Mouse (Mus musculus) neural tube, embryonic 15.5 days (tissue): Measurements from ENCODE around the gene Serpinf1. TPM values are rescaled to one million over a fixed set of nuclear protein-coding genes. Genes with fewer than 3 reads are reported as not detected.
"Not testable (repeated sequence)": the region's sequence is repeated elsewhere in the genome, so short reads cannot be mapped to it uniquely, and the experiment has no call there.

Source experiments
- ATAC-seq: fragments of 200-750 bp; cut with Nextera tagmentation; 2 replicates; pipeline ENCODE4 v1.8.0; 2017; ENCODE audit warnings: mild to moderate bottlenecking, moderate TSS enrichment, moderate library complexity; ENCODE audit not compliant: low FRiP score
- H3K27ac ChIP-seq: fragments of 300-500 bp; sonication (generic); replicated peaks from 2 replicates; pipeline ENCODE4 v1.5.1; 2015; ENCODE audit warnings: mild to moderate bottlenecking, inconsistent platforms
- H3K27me3 ChIP-seq: fragments of 300-500 bp; sonication (generic); replicated peaks from 2 replicates; pipeline ENCODE4 v1.6.1; 2015; ENCODE audit warnings: inconsistent platforms
- H3K36me3 ChIP-seq: fragments of 300-500 bp; sonication (generic); 2 replicates; pipeline ENCODE4 v1.6.1; 2015; ENCODE audit warnings: inconsistent platforms
- H3K4me1 ChIP-seq: fragments of 300-500 bp; sonication (generic); 2 replicates; pipeline ENCODE4 v1.6.1; 2015; ENCODE audit warnings: inconsistent platforms
- H3K4me2 ChIP-seq: fragments of 300-500 bp; sonication (generic); 2 replicates; pipeline ENCODE4 v1.6.1; 2015; ENCODE audit warnings: inconsistent platforms, mild to moderate bottlenecking, moderate library complexity
- H3K4me3 ChIP-seq: fragments of 300-500 bp; sonication (generic); replicated peaks from 2 replicates; pipeline ENCODE4 v1.5.1; 2015; ENCODE audit warnings: mild to moderate bottlenecking, inconsistent platforms
- H3K9ac ChIP-seq: fragments of 300-500 bp; sonication (generic); replicated peaks from 2 replicates; pipeline ENCODE4 v1.6.1; 2015; ENCODE audit warnings: mild to moderate bottlenecking, inconsistent platforms
- H3K9me3 ChIP-seq: fragments of 300-500 bp; sonication (generic); replicated peaks from 2 replicates; pipeline ENCODE4 v1.6.1; 2016; ENCODE audit warnings: inconsistent platforms
- WGBS: fragments of 180-500 bp; shearing (Covaris S2); methylation state at CpG from one replicate; pipeline ENCODE4 v1.1.7; 2015; ENCODE audit warnings: mixed read lengths; 5-methylcytosine and 5-hydroxymethylcytosine counted together
- polyA plus RNA-seq: library from polyadenylated mRNA; unstranded; fragments of >200 nt; fragmentation: Nextera tagmentation; extraction: Ambion mirVana; gene quantifications from 2 replicates; pipeline ENCODE4 v1.2.1, GENCODE M21; 2015

Serpinf1 gene
- polyA plus RNA-seq, 1 experiment from 2014 or later: 69.1 TPM

GRCm38 (mm10) chr11:75461743-75462252 lies 39.3 kb upstream of the Serpinf1 start:
- under 1% methylated on average over 30 of the region's 30 CpGs for WGBS
- ATAC-seq: peak; percentile 48
- H3K27ac ChIP-seq: peak overlapping the region; percentile 80
- peaks cover 34% of the 10 kb centered on the region for H3K4me1 ChIP-seq
- H3K9ac ChIP-seq: peak overlapping the region; percentile 74
- H3K4me2 ChIP-seq: peak overlapping the region; percentile 99
- H3K27me3 ChIP-seq: no peaks in the 10 kb centered on the region
- H3K4me3 ChIP-seq: peak overlapping the region; percentile 86
- peaks cover 17% of the 10 kb centered on the region for H3K36me3 ChIP-seq
- H3K9me3 ChIP-seq: no peaks in the 10 kb centered on the region

GRCm38 (mm10) chr11:75460844-75461742 lies 38.6 kb upstream of the Serpinf1 start, which contains the start of gene Tlcd2:
TSS of gene Tlcd2 (plus strand) at chr11:75461715.
- Histone ChIP-seq H3K4me1 (peaks cover 34% of the 10 kb centered on the region), H3K9me3 (no peaks in the 10 kb centered on the region), H3K4me3 (peak within 1 kb of the TSS; percentile 86), H3K27me3 (no peaks in the 10 kb centered on the region), H3K9ac (peak within 1 kb of the TSS; percentile 74), H3K27ac (peak within 1 kb of the TSS; percentile 89), H3K4me2 (peak within 1 kb of the TSS; percentile 99), H3K36me3 (peaks cover 17% of the 10 kb centered on the region)
- ATAC-seq: peak; percentile 96
- WGBS: under 1% methylated on average over 46 of the region's 46 CpGs

GRCm38 (mm10) chr11:75460103-75460843 lies 37.8 kb upstream of the Serpinf1 start:
- no peaks in the 10 kb centered on the region for H3K27me3 ChIP-seq
- H3K4me2 ChIP-seq: peak overlapping the region; percentile 99
- peak; percentile 33; the same call in 1 of the 2 replicates for ATAC-seq
- peak overlapping the region; percentile 43 for H3K9ac ChIP-seq
- peak overlapping the region; percentile 86 for H3K4me3 ChIP-seq
- H3K4me1 ChIP-seq: peaks cover 36% of the 10 kb centered on the region
- no peaks in the 10 kb centered on the region for H3K9me3 ChIP-seq
- peaks cover 10% of the 10 kb centered on the region for H3K36me3 ChIP-seq
- 2% methylated on average over 19 of the region's 19 CpGs for WGBS
- peak overlapping the region; percentile 89 for H3K27ac ChIP-seq

GRCm38 (mm10) chr11:75459751-75460102 lies 37.2 kb upstream of the Serpinf1 start:
- Histone ChIP-seq H3K4me1 (peaks cover 42% of the 10 kb centered on the region), H3K27me3 (no peaks in the 10 kb centered on the region), H3K4me3 (0 out of 2 replicates have a peak overlapping the region, but pooled peaks have one; percentile 86), H3K9me3 (no peaks in the 10 kb centered on the region), H3K9ac (no peak overlapping the region), H3K4me2 (peak overlapping the region; percentile 99), H3K36me3 (peaks cover 4% of the 10 kb centered on the region), H3K27ac (peak overlapping the region; percentile 89)
- WGBS: 37% methylated on average over 5 of the region's 5 CpGs
- no peak for ATAC-seq

GRCm38 (mm10) chr11:75459141-75459711 lies 36.7 kb upstream of the Serpinf1 start:
- H3K4me1 ChIP-seq: peaks cover 43% of the 10 kb centered on the region
- H3K27me3 ChIP-seq: no peaks in the 10 kb centered on the region
- H3K36me3 ChIP-seq: no peaks in the 10 kb centered on the region
- H3K9me3 ChIP-seq: no peaks in the 10 kb centered on the region
- H3K4me3 ChIP-seq: no peak overlapping the region
- 84% methylated on average over 5 of the region's 5 CpGs for WGBS
- no peak for ATAC-seq
- peak overlapping the region; percentile 89; the same call in 1 of the 2 replicates for H3K27ac ChIP-seq
- H3K4me2 ChIP-seq: no peak overlapping the region; the same call in 1 of the 2 replicates
- no peak overlapping the region for H3K9ac ChIP-seq

GRCm38 (mm10) chr11:75458628-75459041 lies 36.1 kb upstream of the Serpinf1 start:
- 88% methylated on average over 8 of the region's 8 CpGs for WGBS
- Histone ChIP-seq H3K4me3 (no peak overlapping the region), H3K36me3 (no peaks in the 10 kb centered on the region), H3K4me1 (peaks cover 47% of the 10 kb centered on the region), H3K27me3 (no peaks in the 10 kb centered on the region), H3K27ac (no peak overlapping the region), H3K4me2 (no peak overlapping the region), H3K9me3 (no peaks in the 10 kb centered on the region), H3K9ac (no peak overlapping the region)
- no peak for ATAC-seq

- H3K36me3 ChIP-seq: no peaks in the 10 kb centered on the region
- WGBS: 12% methylated on average over 3 of the region's 3 CpGs
Observed at GRCm38 (mm10) chr11:75458169-75458568, 35.7 kb upstream of the Serpinf1 start.

GRCm38 (mm10) chr11:75456440-75456871 lies 34.0 kb upstream of the Serpinf1 start:
- Histone ChIP-seq H3K4me2 (no peak overlapping the region), H3K9me3 (no peaks in the 10 kb centered on the region), H3K9ac (no peak overlapping the region), H3K27ac (no peak overlapping the region), H3K4me1 (peaks cover 51% of the 10 kb centered on the region), H3K36me3 (0 out of 2 replicates have a peak, but pooled peaks cover under 1% of the 10 kb centered on the region), H3K4me3 (no peak overlapping the region), H3K27me3 (no peaks in the 10 kb centered on the region)
- WGBS: 93% methylated on average over 7 of the region's 7 CpGs
- ATAC-seq: no peak

More at GRCm38 (mm10) chr11:75458169-75458568, 35.7 kb upstream of the Serpinf1 start:
- Histone ChIP-seq H3K9me3 (no peaks in the 10 kb centered on the region), H3K27ac (no peak overlapping the region), H3K4me3 (no peak overlapping the region), H3K4me2 (no peak overlapping the region), H3K27me3 (no peaks in the 10 kb centered on the region), H3K4me1 (peaks cover 47% of the 10 kb centered on the region), H3K9ac (0 out of 2 replicates have a peak overlapping the region, but pooled peaks have one; percentile 10)
- no peak for ATAC-seq

- not testable (repeated sequence) for H3K36me3 ChIP-seq, ATAC-seq, H3K27me3 ChIP-seq, H3K4me2 ChIP-seq, H3K4me3 ChIP-seq, H3K9me3 ChIP-seq, H3K9ac ChIP-seq, H3K27ac ChIP-seq
- 91% methylated on average over 2 of the region's 2 CpGs for WGBS
- peaks cover 55% of the 10 kb centered on the region for H3K4me1 ChIP-seq
Observed at GRCm38 (mm10) chr11:75455971-75456370, 33.5 kb upstream of the Serpinf1 start.

- no peak for ATAC-seq
- Histone ChIP-seq H3K27ac (peak overlapping the region; percentile 70), H3K4me3 (peak overlapping the region; percentile 66), H3K4me2 (peak overlapping the region; percentile 97), H3K9me3 (no peaks in the 10 kb centered on the region), H3K36me3 (peaks cover 7% of the 10 kb centered on the region; the same call in 1 of the 2 replicates), H3K9ac (peak overlapping the region; percentile 63), H3K4me1 (peaks cover 57% of the 10 kb centered on the region), H3K27me3 (no peaks in the 10 kb centered on the region)
- 77% methylated on average over 10 of the region's 10 CpGs for WGBS
Observed at GRCm38 (mm10) chr11:75455041-75455736, 32.7 kb upstream of the Serpinf1 start.
